Mouse (Mus musculus): ENCODE results near the gene Liph.
"Not testable (repeated sequence)": the region's sequence is repeated elsewhere in the genome, so short reads cannot be mapped to it uniquely, and the experiment has no call there.

Liph gene

DNA sequence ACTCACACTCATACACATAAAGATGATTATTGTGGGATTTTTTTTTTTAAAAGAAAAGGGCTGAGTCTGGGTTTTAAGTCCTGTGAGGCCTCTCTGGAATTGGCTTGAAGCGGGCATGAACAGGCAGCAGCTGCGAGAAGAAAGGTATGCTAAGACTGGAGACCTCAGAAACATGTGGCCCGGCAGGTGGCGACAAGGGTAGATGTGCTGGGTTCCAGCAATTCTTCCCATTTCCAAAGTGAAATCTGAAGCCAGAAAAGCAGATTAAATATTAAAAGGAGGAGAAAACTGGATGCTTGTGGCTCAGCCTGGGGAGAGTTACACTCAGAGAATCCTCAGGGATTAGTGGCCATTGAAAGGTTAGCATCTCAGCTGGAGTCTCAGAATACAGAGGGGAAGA lies 24.0 kb downstream of the Liph start:
- DNase-seq, result no peak

DNA sequence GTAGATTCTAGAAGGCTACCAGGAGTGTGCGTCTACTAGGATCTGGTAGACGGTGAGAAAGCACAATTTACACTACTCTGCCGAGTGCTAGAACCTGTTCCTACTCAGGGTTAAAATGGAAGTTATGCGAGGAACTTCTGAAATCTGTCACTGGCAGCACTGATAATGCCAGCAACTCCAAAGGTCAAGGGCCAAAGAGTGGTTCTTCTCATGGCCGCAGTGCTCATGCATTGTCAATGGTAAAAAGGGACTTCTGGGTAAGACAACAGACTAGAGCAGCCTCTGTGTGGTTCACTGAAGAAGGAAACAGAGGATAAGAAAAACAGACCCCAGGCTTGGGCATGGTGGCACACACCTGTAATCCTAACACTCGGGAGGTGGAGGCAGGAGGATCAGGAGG lies 24.9 kb downstream of the Liph start:
- no peak for DNase-seq

DNA sequence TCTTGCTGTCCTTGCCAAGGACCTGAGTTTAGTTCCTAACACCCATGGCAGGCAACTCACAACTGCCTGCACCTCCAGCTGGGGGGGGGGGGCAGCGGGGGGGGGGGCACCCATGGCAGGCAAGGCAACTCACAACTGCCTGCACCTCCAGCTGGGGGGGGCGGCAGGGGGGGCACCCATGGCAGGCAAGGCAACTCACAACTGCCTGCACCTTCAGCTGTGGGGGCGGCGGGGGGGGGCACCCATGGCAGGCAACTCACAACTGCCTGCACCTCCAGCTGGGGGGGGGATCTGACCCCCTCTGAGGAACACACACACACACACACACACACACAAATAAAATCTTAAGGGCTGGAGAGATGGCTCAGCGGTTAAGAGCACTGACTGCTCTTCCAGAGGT lies 25.6 kb downstream of the Liph start:
- DNase-seq, result no peak

DNA sequence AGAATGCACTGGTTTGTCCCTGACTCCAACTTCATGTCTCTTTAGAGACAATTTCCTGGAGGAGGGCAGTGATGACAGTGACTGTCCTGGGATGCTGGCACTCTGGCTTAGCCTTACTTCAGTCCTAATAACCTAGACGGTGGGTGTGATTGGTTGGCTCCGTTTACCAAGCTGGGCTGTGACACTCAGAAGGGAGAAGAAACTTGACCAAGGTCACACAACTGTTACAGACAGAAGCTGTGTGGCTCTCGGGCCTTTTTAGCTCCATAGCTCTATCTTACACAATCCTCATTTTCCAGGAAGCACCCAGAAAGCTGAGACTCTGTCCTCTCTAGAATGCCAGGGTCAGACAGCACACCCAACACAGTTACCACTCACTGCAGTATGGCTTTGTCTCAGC lies 29.9 kb downstream of the Liph start:
- DNase-seq, result no peak

DNA sequence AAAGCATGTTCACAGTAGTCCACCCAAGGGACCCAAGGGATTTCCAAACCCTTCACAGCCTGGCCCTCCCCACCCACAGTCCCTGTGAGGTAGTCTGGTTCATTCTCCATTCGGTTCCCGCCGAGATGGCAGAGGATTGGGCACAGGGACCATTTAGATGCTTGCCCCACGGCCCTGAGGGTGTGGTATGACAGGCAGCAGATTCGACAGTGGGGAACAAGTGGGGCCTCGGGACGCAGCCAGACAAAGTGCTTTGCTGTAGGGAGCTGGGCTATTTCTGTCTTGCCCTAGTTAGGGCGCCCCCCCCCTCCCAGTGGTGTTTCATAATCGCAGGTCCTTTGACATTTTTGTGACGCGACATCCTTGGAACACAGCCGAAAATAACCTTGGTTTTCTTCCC lies 39.9 kb downstream of the Liph start:
- no peak for DNase-seq

DNA sequence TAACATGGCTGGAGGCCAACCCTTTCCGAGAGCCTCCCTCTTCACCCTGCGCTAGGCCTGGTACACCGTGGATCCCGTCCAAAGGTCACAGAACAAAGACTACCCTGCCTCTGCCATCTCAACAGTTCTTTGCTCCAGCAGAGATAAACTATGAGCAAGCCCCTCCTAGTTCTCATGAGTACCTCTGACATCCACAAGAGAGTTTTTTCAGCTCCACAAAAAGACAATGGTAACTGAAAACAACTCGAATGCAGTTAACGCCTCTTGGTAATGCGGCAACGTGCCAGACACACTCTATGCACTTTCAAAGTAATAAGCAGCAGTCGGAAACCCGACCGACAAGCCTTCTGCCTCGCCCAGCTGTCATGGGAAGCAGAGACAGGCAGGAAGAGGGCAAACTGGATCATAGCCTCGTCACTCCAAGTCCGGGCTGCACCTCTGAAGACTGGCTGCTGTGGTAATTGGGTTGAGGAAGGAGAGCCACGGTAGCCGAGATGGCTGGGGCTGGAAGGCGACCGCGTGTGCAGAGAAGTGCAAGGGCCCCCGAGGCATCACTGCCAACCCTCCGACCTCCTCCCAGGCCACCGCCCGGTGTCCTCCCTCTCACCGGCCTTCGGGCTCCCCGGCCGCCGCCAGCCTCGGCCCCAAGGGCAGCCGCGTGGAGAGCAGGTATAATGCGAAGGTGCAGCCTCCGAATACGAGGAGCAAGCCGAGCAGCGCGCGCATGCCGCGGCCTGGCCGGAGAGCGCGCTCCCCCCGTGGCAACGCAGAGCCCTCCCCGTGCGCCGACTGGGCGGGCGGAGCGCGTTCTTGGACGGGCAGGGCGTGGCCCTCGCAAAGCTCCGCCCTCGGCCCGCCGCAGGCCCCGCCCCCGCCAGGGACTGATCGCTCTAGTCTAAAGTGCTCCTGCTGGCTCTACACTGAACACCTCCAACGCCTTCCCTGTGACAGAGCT lies 48.4 kb downstream of the Liph start, which contains the start of gene Tmem41a:
Tmem41a (minus strand) TSS at position 792 of the 955 bp plus-strand sequence.
- peak; percentile 89 to 93 for DNase-seq

DNA sequence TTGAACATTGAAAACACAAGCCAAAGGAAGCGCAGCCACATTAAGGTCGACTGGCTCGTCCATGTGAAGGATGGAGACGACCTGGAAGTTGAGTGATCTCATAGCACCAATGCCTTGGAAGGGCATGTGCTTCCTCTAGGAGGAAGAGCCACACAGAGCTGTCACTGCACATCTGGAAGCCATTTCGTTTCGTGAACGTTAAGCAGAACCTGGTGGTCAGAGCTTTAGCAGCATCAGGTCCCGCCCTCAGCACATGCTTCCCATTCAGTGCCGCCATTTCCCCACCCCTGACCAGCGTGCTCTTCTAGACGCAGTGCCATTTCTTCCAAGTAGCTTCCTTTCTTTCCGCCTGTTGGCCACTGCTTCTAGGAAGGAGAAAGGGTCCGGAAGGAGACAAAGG lies 67.0 kb downstream of the Liph start:
- DNase-seq, result no peak

DNA sequence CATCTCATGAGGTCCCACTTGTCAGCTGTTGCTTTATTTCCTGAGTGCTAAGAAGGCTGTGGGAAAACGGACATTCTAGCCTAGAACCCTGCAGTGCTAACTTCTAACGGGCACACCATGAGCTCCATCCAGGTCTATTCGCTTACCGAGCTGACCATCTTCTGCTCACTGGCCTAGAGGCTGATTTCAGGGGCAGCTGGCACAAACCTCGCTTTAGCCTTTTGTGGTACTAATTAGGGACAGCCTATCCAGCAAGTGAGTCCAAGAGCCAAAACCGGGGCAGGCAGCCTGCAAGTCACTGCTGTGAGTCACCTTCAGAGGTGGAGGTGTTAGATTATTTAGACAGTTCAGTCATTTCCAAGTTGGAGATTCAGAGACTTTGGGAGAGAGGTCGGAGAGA lies 78.8 kb downstream of the Liph start:
- DNase-seq, result no peak

DNA sequence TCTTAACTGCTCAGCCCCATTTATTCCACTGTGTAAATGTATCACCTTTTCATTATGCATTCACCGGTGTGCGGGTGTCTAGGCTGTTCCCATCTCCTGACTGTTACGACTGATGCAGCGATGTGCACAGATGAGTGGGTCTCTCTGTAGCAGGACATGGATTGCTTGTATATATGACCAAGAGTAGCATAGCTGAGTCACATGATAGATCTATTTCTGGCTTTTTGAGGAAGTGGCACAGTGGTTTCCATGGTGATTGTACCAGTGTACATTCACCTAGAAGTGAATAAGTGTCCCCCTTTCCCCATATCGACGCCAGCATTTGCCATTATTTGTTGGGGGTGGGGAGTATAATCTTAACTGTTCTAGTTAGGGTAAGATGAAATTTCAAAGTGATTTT lies 82.1 kb downstream of the Liph start:
- no peak for DNase-seq

DNA sequence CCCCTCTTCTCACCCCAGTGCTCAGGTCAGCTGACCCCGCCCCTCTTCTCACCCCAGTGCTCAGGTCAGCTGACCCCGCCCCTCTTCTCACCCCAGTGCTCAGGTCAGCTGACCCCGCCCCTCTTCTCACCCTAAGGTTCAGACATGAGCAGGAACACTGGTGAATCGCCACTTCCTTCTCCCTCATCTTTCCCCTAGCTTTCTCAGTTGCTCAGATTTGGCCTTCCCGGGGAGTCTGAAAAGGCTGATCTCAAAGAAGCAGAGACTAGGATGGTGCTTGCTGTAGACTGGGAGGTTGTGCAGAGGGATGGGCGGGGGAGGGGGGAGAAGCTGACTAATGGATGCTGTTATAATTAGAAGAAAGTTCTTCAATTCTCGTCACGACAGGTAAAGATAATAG lies 86.6 kb downstream of the Liph start:
- DNase-seq, result not testable (repeated sequence)

DNA sequence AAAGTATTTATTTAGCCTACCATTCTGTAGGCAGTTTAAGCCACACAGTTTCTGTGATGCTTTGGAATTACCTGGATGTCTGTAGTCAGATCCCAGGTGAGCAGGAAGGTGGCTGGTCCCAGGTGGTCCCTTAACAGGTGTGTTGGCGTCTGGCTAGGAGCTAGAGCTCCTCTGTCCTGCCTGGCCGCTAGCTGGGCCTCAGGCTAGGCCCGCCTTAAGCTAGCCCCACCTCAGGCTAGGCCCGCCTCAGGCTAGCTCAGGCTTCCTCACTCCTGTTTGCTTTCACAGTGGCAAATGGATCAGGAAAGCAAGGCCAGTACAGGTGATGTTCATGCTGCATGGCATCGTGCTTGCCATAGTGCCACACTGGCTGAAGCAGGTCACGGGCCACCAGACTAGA lies 88.6 kb downstream of the Liph start:
- no peak for DNase-seq

DNA sequence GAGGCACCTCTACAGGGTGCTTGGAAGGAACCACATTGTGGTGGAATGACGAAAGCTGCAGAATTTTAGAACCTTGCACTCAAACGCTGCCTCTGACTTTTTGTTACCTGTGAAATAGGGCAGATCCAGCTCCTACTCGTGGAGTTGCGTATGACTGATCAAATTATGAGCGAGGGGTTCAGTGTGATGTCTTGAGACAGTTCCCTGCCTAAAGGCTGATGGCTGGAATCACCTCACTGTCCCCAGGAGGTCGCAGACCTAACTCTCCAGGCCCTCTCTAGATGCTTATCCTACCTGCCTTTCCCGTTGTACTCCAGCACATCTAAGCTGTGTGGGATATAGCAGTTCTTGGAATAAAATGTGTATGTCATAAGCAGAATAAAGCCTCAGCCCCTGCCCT lies 89.5 kb downstream of the Liph start:
- DNase-seq, result no peak

DNA sequence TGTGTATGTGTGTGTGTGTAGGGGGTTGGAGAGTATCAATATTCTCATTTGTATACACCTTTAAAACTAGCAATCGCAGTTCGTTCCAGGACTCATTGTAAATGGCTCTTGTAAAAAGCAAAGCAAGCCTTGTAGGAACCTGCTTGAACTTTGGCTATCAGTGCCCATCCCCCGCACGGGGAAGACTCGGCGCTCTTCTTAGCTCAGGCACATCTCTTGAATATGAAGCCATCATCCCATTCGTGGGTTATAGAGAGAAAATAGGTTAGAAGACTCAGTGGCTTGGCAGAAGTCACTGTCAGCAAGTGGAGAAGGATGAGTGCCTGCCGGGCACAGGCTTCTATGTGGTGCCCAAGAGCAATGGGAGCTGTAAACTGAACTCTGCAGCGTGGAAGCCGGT lies 90.8 kb downstream of the Liph start:
- no peak for DNase-seq

All from kidney, adult 8-10 months (tissue).